Mouse (Mus musculus) thymus, adult 18-20 months (tissue): ENCODE results near the gene Rab38.

Experiments used
- DNase-seq, 2 experiments: peaks; one replicate each; pipeline ENCODE4 v3.0.0; 2022; ENCODE audit warnings: mixed read lengths in 2 of 2

Gene Rab38

GRCm38 (mm10) chr7:88429786-88430691, at the start of gene Rab38:
Rab38 (plus strand) TSS chr7:88430273.
- DNase-seq: peak; percentile 3 to 5

- no peak for DNase-seq
These were observed 35.5 kb upstream of the Rab38 start for GRCm38 (mm10) chr7:88394568-88394967.

GRCm38 (mm10) chr7:88395745-88396144, 34.3 kb upstream of the Rab38 start:
- no peak for DNase-seq

GRCm38 (mm10) chr7:88405311-88405710, 24.8 kb upstream of the Rab38 start:
- no peak for DNase-seq

- DNase-seq: no peak
These were observed 23.6 kb upstream of the Rab38 start for GRCm38 (mm10) chr7:88406466-88406865.

GRCm38 (mm10) chr7:88421821-88422220, 8.3 kb upstream of the Rab38 start:
- DNase-seq: no peak

- DNase-seq: no peak
These were observed 6.2 kb upstream of the Rab38 start for GRCm38 (mm10) chr7:88423889-88424288.

- DNase-seq: no peak
These were observed 4.3 kb upstream of the Rab38 start for GRCm38 (mm10) chr7:88425744-88426143.

- DNase-seq: no peak
These were observed 2.6 kb upstream of the Rab38 start for GRCm38 (mm10) chr7:88427484-88427883.

GRCm38 (mm10) chr7:88430692-88431084, 615 bp downstream of the Rab38 start:
- DNase-seq: no peak

GRCm38 (mm10) chr7:88440301-88440700, 10.2 kb downstream of the Rab38 start:
- no peak for DNase-seq

- no peak for DNase-seq
These were observed 12.6 kb downstream of the Rab38 start for GRCm38 (mm10) chr7:88442649-88443048.

- DNase-seq: no peak
These were observed 13.4 kb downstream of the Rab38 start for GRCm38 (mm10) chr7:88443435-88443834.

GRCm38 (mm10) chr7:88445320-88445903, 15.3 kb downstream of the Rab38 start:
- DNase-seq: no peak

- DNase-seq: no peak
These were observed 23.2 kb downstream of the Rab38 start for GRCm38 (mm10) chr7:88453234-88453633.

GRCm38 (mm10) chr7:88457827-88458226, 27.8 kb downstream of the Rab38 start:
- DNase-seq: no peak

- DNase-seq: no peak
These were observed 37.7 kb downstream of the Rab38 start for GRCm38 (mm10) chr7:88467754-88468153.

- DNase-seq: no peak
These were observed 52.1 kb downstream of the Rab38 start for GRCm38 (mm10) chr7:88482110-88482619.

- DNase-seq: no peak
These were observed 52.6 kb downstream of the Rab38 start for GRCm38 (mm10) chr7:88482628-88483027.

GRCm38 (mm10) chr7:88491020-88491419, 60.9 kb downstream of the Rab38 start:
- no peak for DNase-seq

- DNase-seq: no peak
These were observed 72.2 kb downstream of the Rab38 start for GRCm38 (mm10) chr7:88502217-88502817.

- no peak for DNase-seq
These were observed 79.7 kb downstream of the Rab38 start for GRCm38 (mm10) chr7:88509748-88510147.

- no peak for DNase-seq
These were observed 92.4 kb downstream of the Rab38 start for GRCm38 (mm10) chr7:88522481-88522880.
